Mouse (Mus musculus): ENCODE measurements around the gene Eid1.
A peak's percentile ranks its signal among the peaks of the same experiment; 100 is the strongest.

Eid1 gene

DNA sequence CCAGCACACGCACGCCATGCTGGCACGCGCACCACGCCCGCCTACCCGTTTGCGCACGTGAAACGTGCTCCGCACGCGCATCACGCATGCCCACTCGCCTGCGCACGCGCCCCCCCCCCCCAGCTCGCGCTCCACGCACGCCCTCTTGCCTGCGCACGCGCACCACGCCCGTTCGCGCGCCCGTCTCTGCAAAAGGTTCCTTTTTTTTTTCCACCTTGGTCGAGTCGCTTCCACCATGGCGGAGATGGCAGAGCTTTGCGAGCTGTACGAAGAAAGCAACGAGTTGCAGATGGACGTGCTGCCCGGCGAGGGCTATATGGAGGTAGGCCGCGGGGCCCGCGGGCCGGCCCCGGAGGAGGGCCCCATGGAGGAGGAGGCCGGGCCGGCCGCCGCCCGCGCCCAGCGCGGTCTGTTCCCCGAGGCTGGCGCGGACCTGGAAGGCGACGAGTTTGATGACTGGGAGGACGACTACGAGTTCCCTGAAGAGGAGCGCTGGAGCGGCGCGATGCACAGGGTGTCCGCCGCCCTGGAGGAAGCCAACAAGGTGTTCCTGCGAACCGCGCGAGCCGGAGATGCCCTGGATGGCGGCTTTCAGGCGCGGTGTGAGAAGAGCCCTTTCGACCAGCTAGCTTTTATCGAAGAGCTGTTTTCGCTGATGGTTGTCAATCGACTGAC lies at the start of gene Eid1:
Eid1 (plus strand) TSS at position 139 of the 675 bp plus-strand sequence.
- peak; percentile 69 for DNase-seq (ENCODE audit: low spot score)

DNA sequence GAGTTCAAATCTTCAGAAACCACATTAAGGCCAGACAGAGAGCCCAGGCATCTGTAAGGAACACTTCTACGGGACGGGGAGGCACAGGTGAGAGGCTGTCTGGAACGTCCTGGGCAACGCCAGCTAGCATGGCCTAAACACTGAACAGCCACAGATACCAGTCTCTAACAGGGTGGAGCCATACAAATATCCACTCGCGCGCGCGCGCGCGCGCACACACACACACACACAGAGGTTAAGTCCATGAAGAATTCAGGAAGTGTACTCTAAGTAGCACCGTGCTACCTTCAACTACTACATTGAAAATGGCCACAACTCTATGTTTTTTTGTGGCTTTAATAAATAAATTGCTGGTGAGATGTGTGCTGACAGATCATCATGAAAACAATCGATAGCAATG lies 49.7 kb upstream of the Eid1 start:
- DNase-seq (ENCODE audit: low spot score) = no peak

DNA sequence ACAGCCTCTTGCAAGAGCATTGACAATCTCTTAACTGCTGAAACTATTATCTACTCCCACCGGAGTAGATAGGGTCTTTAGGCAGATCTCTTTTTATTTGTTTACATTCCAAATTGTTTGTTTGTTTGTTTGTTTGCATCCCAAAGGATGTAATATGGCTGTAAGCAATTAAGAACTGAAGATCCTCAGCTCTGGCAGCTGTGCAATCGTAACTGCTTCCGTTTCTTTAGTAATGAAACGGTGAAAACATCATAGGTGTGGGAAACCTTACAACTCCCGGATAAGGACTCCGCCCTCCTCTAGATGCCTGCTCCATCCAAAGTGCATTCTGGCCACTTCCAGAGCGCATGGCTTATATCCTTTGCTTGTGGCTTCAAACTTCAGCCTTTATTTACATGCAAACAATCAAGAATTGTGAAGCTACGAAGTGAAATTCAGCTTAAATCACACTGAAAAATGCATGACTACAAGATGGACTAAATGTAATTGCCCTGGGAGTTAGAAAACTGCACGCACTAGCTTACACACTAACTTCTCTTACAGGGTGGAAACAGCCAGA lies 48.7 kb upstream of the Eid1 start:
- DNase-seq (ENCODE audit: low spot score) = no peak

DNA sequence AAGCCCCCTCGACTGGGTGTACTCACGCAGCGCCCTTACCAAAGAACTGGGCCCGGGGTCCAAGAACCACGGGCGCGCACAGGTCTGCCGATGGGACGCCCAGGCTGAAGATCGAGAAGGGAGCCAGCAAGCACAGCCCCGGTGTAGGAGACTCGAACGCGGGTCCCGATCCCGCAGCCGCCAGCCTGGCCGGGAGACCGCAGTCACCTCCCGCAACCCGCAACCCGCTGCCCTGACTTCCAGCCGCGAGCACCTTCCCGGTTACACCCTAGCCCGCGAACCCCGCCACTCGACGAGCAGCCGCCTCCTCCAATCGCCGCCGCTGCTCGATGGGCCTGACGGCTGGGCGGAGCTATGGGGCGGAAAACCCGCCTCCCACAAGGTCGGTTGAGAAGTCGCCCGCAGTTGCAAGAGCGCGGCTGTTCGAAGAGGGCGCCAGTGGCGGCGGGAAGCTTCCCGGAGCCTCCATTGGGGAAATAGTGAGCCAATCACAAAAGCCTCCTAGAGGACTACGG lies 48.0 kb upstream of the Eid1 start, which contains the start of gene Cep152:
Cep152 (minus strand) TSS at position 277 of the 515 bp plus-strand sequence.
- peak; percentile 94 for DNase-seq (ENCODE audit: low spot score)

DNA sequence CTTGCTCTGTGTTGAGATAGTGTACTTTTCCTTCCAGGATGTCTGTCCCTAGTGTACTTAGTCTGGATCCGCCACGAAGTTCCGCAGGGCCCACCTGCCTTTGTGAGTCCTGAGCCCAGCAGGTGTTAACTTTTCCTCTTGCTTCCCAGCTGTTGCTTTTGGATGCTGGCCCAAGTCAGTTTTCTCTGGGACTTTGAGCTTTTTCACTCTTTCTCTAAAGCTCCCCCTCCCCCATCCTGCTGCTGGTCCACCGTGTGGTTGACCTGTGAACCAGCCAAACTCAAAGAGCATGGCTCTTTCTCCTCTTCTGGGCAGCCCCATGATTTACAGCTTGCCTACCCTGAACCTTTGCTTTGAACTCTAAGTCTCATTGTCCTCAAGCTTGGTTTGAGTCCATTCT lies 46.4 kb upstream of the Eid1 start:
- no peak for DNase-seq (ENCODE audit: low spot score)

DNA sequence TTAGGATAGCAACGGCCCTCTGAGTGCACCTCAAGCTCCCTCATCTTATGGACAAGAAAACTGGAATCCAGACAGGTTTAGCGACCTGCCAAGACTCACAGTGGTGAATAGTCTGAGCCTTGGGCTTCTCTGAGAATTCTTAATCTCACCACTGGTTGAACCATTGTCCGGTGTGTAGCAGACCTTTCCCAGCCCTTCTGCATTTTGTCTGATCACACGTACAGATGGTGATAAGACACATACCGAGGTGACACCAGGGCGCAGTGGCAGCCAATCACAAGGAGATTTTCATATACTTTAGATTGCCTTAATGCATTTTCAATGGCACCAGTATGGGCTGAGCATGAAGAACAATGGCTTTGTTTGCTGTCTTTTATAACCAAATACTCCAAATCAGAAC lies 44.4 kb upstream of the Eid1 start:
- no peak for DNase-seq (ENCODE audit: low spot score)

DNA sequence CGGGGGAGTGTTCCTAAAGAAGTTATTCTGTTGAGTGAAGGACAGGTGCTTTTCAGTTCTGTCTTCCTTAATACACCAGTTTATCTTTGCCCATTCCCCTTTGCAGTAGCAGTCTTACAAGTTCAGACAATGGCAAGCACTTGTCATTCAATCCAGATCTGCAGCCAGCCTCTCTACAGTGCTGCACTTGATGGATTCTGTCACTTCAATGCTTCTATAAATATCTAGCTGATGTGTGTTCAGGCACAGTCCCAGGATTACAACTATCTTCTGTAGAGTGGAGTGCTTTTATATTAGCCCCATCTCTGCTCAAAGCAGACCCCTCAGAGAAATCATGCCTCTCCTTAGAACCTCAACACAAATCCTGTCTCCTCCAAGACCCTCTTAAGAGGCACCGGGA lies 42.9 kb upstream of the Eid1 start:
- DNase-seq (ENCODE audit: low spot score) = no peak

DNA sequence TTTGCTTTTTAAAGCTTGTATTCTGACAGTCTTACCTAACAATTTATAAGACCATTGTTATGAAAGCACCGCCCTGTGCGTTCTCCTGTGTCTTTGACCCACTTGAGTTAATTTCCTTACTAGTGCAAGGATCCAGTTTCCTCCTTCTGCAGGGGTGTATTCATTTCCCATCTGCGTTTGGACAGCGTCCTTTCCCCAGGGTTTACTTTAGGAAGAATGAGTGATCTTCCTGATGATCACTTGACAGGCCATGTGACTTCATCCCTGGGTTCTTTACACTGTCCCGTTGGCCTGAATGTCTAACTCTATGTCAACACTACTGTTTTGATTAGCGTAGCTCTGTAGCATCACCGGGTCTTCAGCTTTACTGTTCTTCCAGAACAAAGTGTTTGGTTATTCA lies 35.6 kb upstream of the Eid1 start:
- DNase-seq (ENCODE audit: low spot score) = no peak

DNA sequence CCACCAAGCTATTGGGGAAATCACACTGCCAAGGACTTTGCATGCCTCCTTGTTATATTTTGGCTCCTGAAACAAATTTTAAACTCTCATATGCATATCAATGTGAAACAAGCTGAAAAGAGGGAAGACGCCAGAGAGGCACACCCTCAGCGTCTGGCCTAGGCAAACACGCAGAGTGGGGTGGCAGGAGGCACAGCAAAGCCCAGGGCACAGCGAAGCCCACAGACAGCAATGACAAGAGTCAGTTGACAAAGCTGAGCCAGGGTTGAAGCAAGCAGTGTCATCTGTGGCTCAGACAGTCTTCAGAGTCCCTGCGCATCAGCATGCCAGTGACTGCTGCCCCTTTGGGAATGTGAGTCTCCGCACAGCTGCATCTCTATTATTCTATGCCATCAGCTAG lies 28.0 kb upstream of the Eid1 start:
- no peak for DNase-seq (ENCODE audit: low spot score)

DNA sequence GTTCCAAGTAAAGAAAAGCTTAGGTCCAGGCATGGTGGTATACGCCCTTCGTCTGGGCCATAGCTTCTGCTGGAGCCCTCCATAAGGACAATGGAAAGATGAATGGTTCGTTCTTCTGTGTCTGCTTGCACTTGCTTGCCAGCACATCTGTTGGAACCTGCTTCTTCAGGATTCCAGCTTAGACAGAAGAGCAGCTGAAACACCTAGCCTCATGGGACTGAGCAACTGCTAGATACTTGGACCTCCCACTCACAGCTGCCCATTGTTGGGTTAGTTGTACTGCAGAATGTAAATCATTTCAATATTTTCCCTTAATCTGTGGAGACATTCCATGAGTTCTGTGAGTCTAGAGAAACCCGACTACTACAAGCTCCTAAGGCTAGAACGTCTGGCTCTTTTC lies 22.9 kb upstream of the Eid1 start:
- DNase-seq (ENCODE audit: low spot score) = no peak

DNA sequence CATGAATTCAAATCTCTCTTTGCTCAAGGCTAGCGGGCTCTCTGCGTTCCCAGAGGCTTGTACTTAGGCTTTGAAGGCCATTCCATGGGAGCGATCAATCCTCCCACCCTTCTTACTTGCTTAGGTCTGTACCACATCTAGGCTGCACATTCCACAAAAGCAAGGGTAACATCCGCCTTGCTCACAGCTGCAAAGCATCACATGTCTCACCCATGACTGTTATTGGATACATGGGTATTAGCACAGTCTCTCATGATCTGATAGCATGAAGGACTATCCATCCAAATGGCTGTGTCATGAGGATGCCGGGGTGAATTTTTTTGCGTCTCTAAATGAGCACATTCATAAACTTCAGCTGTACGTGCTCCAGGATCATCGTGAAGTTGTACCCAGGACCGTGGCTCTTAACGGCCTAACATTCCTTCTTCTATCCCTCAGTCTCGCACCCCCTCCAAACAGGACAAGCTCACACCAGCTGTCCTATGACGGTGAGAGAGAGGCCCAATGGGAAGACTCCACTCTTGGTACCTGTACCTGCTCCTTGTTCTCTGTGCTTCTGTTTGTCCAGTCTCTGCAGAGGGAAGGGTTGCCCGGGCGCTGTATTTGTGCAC lies 22.0 kb upstream of the Eid1 start:
- no peak for DNase-seq (ENCODE audit: low spot score)

DNA sequence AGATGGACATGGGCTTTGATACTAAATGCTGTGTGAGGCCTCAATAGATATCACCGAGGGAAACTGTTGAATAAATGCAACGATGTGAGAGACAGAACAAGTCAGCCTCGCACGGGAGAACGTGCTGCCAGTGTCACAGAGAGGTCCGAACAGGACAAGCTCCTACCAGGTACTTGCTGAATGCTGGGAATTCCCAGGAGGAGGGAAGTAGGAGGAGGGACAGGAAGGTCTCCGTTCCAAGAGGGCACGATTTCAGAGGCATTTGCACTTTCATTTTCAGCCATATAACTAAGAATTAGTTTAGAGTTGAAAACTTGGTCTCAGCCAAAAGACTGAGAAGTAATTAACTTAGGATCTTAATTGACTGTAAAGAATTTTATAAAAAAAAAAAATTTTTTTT lies 21.3 kb upstream of the Eid1 start:
- DNase-seq (ENCODE audit: low spot score) = no peak

DNA sequence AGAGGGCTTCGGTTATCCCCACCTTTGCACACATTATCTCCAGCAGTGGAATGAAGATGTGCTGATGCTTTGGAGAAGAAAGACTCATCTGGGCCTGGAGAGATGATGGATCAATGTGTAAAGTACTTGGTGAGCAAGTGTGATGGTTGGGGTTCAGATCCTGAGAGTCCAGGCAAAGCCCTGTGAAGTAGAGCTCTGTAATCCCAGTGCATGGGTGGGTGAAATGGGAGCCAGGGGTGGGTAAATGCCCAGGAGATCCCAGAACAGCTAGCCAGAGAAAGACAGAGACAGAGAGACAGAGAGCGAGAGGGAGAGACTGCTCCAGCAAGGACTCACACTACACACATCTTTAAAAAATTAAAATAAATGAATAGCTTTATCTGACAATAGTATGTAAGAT lies 19.6 kb upstream of the Eid1 start:
- no peak for DNase-seq (ENCODE audit: low spot score)

DNA sequence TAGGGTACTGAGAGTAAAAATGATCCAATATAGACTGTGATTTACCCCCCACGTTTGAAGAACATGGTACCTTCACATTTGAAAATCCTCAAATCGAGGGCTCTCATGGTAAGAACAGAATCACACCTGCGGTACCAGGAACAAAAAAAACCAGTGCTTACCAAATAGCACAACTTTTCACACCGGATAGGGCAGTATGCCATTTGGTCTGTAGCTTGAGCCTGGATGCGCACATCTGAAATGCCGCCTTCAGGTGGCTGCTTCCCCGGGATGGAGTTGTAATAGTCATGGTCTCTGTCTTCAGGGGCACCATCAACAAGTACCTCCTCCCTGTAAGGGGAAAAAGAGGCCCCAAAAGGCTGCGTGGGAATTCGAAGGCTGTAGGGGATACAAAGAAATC lies 17.5 kb upstream of the Eid1 start:
- DNase-seq (ENCODE audit: low spot score) = no peak

DNA sequence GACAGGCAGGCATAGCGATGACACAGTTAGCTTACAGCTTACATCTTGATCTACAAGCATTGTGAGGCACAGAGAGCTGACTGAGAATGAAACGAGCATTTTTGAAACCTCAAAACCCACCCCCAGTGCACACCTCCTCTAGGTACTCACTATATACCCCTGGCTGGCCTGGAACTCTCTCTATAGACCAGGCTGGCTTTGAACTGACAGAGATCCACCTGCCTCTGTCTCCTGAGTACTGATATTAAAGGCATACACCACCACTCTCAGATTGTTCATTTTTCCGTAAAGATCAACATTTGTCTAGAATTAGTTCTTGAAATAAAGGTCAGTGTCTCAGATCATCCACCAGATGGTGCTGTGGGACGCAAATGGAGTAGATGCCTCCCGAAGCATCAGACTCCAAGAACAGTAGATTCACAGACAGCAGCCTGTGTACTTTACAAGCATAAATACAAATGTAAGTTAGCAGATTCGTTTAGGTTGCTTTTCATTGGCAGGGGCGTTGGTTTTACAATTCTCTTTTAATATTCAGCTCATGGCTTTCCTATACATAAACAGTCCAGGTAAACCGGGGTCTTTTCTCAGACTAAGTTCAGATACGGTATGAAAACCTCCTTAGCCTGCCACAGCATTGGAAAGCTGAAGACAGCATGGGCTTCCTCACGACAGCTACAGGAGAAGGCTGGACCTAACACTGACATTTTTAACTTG lies 12.9 kb upstream of the Eid1 start:
- peak; percentile 76 for DNase-seq (ENCODE audit: low spot score)

DNA sequence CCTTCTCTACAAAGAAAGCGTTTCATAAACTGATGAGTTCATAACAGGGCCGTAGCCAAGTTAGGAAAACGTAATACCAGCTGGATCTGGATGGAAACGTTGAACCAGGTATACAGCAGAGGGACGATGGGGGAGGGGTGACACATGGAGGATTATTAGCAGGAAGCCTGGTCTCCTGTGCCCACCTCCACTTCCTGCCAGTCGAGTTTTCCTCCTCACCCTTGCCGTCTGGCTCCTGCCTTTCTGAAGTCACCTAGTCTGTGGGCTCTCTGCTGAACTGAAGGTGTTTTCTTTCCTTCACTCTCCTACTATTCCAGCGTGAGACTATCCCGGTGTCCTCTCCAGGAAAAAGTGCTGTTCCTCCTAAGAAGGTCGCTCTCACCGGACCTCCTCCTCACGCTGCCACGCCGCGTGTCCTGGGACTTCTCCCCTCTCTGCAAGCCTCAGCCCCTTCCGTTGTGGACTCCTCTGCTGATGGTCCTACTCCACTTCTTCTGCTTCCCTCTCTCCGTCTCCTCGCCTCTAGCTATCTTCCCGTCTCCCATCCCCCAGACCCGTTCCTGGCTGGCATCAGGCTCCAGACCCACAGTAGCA lies 12.3 kb upstream of the Eid1 start:
- DNase-seq (ENCODE audit: low spot score) = no peak

DNA sequence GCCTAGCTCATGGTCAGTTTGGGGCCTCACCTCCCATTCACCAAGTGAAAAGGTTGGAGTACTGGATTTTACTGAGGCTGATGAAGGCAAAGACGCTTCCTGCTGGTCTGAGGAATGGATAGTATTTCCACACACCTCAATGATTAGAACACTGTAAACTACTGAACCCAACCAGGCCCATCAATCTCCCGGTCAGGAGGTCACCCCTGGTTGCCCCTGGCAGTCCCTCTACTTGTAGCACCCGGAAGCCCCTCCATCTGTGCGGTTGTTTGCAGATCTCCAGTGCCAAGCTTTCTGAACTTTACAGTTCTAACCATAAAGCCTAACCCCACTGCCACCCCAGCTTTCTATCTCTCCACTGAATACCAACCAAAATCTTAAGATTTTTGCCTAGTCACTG lies 11.7 kb upstream of the Eid1 start:
- no peak for DNase-seq (ENCODE audit: low spot score)

DNA sequence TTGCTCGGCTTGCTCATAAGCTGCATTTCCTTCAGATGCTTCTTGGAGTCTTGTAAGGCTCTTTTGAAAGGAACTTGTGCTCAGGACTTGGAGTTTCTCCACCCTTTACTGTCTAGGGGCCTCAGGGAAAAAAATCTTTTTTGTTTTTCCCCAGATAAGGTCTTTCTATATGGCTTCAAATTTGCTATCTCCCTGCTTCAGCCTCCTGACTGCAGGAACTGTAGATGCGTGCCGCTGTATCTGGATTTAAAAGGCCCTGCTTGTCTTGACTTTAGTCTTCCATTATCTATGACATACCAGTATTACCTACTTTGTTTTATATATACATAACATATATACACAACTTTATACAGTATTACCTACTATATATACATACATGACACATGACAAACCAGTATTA lies 10.4 kb upstream of the Eid1 start:
- DNase-seq (ENCODE audit: low spot score) = no peak

DNA sequence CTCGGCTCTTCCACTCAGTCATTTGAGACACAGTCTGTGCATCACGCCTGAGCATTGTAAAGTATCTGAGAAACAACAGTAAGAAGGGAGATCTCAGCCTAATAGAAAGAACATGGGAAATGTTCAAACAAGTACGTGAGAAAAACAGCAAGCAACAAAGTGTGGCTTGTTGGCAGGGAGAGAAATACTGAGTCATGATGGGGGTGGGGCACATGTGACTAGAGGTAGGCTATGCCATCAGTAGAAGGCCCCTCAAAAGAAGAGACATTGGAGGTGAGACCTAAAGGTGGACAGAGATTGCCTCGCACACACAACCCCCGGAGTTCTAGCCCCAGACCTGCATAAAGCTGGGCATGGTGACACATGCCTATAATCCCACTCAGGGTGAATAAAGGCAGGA lies 7.7 kb upstream of the Eid1 start:
- no peak for DNase-seq (ENCODE audit: low spot score)

DNA sequence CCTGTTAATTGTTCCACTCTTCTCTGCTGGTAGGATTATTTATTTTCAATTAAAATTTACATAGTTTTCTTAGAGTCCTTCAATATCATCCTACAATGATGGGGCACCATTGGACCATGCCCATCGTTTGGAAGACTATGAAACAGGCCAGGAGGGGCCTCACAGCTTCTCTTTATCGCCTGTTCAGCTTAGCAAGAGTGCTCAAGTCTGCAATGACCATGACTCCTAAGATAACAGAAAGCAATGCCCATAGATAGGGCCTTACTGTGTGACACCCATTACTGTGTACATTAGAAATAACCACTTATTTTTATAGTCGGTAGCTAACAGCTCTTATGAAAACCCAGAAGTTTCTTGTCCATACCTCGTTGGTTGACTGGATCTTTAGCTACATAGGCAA lies 7.0 kb upstream of the Eid1 start:
- DNase-seq (ENCODE audit: low spot score) = no peak

DNA sequence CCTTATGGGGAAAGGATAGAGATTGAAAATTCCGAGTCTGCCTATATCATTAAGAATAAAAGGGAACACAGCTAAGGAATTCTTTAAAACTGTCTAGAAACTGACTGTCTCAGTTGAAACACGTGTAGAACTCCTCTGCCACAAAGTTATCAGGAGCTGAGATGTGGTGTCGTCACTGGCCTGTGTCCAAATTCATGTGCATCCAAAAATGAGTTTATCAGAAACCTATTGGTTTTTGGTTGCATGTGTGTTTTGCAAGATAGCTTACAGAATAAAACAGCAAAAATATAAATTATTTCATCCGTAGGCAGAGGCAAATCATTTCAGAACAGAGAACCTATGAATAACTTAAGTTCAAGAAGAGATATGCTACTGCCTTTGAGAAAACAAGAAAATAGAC lies 6.2 kb upstream of the Eid1 start:
- no peak for DNase-seq (ENCODE audit: low spot score)

DNA sequence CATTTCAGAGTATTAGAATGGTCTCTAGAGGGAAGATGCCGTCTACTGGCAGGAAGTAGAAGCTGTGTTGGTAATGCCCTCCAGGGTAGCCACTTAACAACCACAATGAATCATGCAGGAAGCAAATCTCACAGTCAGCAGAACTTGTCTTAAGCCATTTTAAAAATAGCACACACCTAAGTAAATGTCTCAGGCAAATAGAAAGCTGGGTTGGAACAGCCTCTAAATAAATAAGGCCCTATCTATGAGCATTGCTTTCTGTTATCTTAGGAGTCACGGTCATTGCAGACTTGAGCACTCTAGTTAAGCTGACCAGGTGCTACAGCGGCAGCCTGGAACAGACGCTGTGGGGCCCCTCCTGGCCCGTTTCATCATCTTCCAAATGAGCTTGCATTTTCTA lies 5.7 kb upstream of the Eid1 start:
- DNase-seq (ENCODE audit: low spot score) = peak; percentile 36

DNA sequence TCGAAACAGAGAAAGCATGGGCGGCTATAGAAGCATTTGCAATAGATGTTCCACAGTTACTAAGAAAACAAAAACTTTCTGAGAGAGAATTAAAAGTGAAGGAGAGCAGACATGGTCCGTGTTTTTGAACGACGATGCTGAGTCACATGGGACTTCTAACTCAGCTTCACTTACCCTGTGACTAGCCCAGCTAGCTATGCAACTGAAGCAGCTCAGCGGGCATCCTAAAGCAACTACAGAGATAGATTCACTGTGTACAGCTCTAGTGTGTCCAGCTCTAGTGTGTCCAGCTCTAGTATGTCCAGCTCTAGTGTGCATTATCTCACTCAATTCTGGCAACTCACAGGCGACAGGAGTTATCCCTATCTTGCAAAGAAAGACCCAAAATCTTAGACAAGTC lies 5.2 kb upstream of the Eid1 start:
- no peak for DNase-seq (ENCODE audit: low spot score)

All from T-cell, adult 2 months (primary cell).